Mouse (Mus musculus) embryonic facial prominence, embryonic 13.5 days (tissue): ENCODE measurements around the gene S100z. TPM values are rescaled to one million over a fixed set of nuclear protein-coding genes. Genes with fewer than 3 reads are reported as not detected.

Experiments
- ATAC-seq: fragments of 200-750 bp; cut with Nextera tagmentation; 2 replicates; pipeline ENCODE4 v1.8.0; 2017; ENCODE audit warnings: low read depth; ENCODE audit not compliant: insufficient number of reproducible peaks, insufficient read depth, low FRiP score, low TSS enrichment
- H3K27ac ChIP-seq: fragments of 300-500 bp; sonication (generic); 2 replicates; pipeline ENCODE4 v1.5.1; 2015; ENCODE audit warnings: moderate library complexity, mild to moderate bottlenecking, inconsistent platforms
- H3K27me3 ChIP-seq: fragments of 300-500 bp; sonication (generic); 2 replicates; pipeline ENCODE4 v1.6.1; 2015; ENCODE audit warnings: mild to moderate bottlenecking, inconsistent platforms
- H3K36me3 ChIP-seq: fragments of 300-500 bp; sonication (generic); 2 replicates; pipeline ENCODE4 v1.6.1; 2015; ENCODE audit warnings: mild to moderate bottlenecking, inconsistent platforms
- H3K4me1 ChIP-seq: fragments of 300-500 bp; sonication (generic); 2 replicates; pipeline ENCODE4 v1.6.1; 2015; ENCODE audit warnings: inconsistent platforms
- H3K4me2 ChIP-seq: fragments of 300-500 bp; sonication (generic); 2 replicates; pipeline ENCODE4 v1.6.1; 2015; ENCODE audit warnings: moderate library complexity, mild to moderate bottlenecking, inconsistent platforms
- H3K4me3 ChIP-seq: fragments of 300-500 bp; sonication (generic); 2 replicates; pipeline ENCODE4 v1.5.1; 2015; ENCODE audit warnings: mild to moderate bottlenecking, inconsistent platforms
- H3K9ac ChIP-seq: fragments of 300-500 bp; sonication (generic); 2 replicates; pipeline ENCODE4 v1.6.1; 2015; ENCODE audit warnings: mild to moderate bottlenecking, inconsistent platforms
- H3K9me3 ChIP-seq: fragments of 300-500 bp; sonication (generic); 2 replicates; pipeline ENCODE4 v1.6.1; 2016; ENCODE audit warnings: inconsistent platforms
- WGBS: fragments of 180-500 bp; shearing (Covaris S2); methylation state at CpG from one replicate; pipeline ENCODE4 v1.1.7; 2015; ENCODE audit warnings: mixed read lengths; 5-methylcytosine and 5-hydroxymethylcytosine counted together
- polyA plus RNA-seq: library from polyadenylated mRNA; unstranded; fragments of >200 nt; fragmentation: Nextera tagmentation; extraction: Ambion mirVana; gene quantifications from 2 replicates; pipeline ENCODE4 v1.2.1, GENCODE M21; 2015

The S100z gene
- 3.6 and 4.0 TPM in 2 replicates for polyA plus RNA-seq

- ATAC-seq: no peak
These were observed at the start of gene S100z for GRCm38 (mm10) chr13:95478671-95479413. TSS of gene S100z (minus strand) at chr13:95478721.

GRCm38 (mm10) chr13:95524674-95525491, 46.4 kb upstream of the S100z start, which contains the start of gene F2rl1:
TSS of gene F2rl1 (minus strand) at chr13:95525227.
- peak; percentile 77 for ATAC-seq
- under 1% methylated on average over 54 of the region's 54 CpGs for WGBS

More at GRCm38 (mm10) chr13:95478671-95479413, at the start of gene S100z:
- H3K4me1 ChIP-seq: no peaks in the 10 kb centered on the region
- H3K4me2 ChIP-seq: no peak within 1 kb of the TSS
- 0 out of 2 replicates have a peak, but pooled peaks cover 5% of the 10 kb centered on the region for H3K27me3 ChIP-seq
- WGBS: 85% methylated on average over 21 of the region's 21 CpGs
- H3K36me3 ChIP-seq: no peaks in the 10 kb centered on the region
- H3K9ac ChIP-seq: no peak within 1 kb of the TSS
- no peak within 1 kb of the TSS for H3K4me3 ChIP-seq
- no peak within 1 kb of the TSS for H3K27ac ChIP-seq
- no peaks in the 10 kb centered on the region for H3K9me3 ChIP-seq

GRCm38 (mm10) chr13:95524424-95524673, 45.8 kb upstream of the S100z start:
- Histone ChIP-seq H3K36me3 (no peaks in the 10 kb centered on the region), H3K9me3 (no peaks in the 10 kb centered on the region), H3K27me3 (peaks cover 55% of the 10 kb centered on the region), H3K4me1 (peaks cover 19% of the 10 kb centered on the region), H3K9ac (peak overlapping the region; percentile 67), H3K27ac (no peak overlapping the region), H3K4me2 (peak overlapping the region; percentile 90), H3K4me3 (peak overlapping the region; percentile 49)
- no peak for ATAC-seq
- WGBS: under 1% methylated on average over 13 of the region's 13 CpGs

More at GRCm38 (mm10) chr13:95524674-95525491, 46.4 kb upstream of the S100z start, which contains the start of gene F2rl1:
- peak within 1 kb of the TSS; percentile 90 for H3K4me2 ChIP-seq
- no peaks in the 10 kb centered on the region for H3K9me3 ChIP-seq
- peak within 1 kb of the TSS; percentile 67 for H3K9ac ChIP-seq
- peaks cover 19% of the 10 kb centered on the region for H3K4me1 ChIP-seq
- peaks cover 55% of the 10 kb centered on the region for H3K27me3 ChIP-seq
- no peaks in the 10 kb centered on the region for H3K36me3 ChIP-seq
- no peak within 1 kb of the TSS for H3K27ac ChIP-seq
- H3K4me3 ChIP-seq: peak within 1 kb of the TSS; percentile 49

GRCm38 (mm10) chr13:95523659-95524423, 45.3 kb upstream of the S100z start:
- Histone ChIP-seq H3K27ac (no peak overlapping the region), H3K4me3 (peak overlapping the region; percentile 49), H3K9me3 (no peaks in the 10 kb centered on the region), H3K9ac (peak overlapping the region; percentile 67), H3K36me3 (no peaks in the 10 kb centered on the region), H3K27me3 (peaks cover 55% of the 10 kb centered on the region), H3K4me2 (peak overlapping the region; percentile 90), H3K4me1 (peaks cover 19% of the 10 kb centered on the region)
- 2% methylated on average over 29 of the region's 29 CpGs for WGBS
- ATAC-seq: no peak

GRCm38 (mm10) chr13:95522176-95522575, 43.7 kb upstream of the S100z start:
- no peak overlapping the region for H3K9ac ChIP-seq
- no peak overlapping the region for H3K4me3 ChIP-seq
- 81% methylated on average over 10 of the region's 10 CpGs for WGBS
- H3K36me3 ChIP-seq: no peaks in the 10 kb centered on the region
- no peak for ATAC-seq
- peaks cover 19% of the 10 kb centered on the region for H3K4me1 ChIP-seq
- no peaks in the 10 kb centered on the region for H3K9me3 ChIP-seq
- H3K4me2 ChIP-seq: no peak overlapping the region
- H3K27ac ChIP-seq: no peak overlapping the region
- peaks cover 44% of the 10 kb centered on the region for H3K27me3 ChIP-seq

- no peak overlapping the region for H3K27ac ChIP-seq
- no peak overlapping the region for H3K4me2 ChIP-seq
- no peak overlapping the region for H3K9ac ChIP-seq
- H3K27me3 ChIP-seq: peaks cover 33% of the 10 kb centered on the region
- no peak for ATAC-seq
- no peak overlapping the region for H3K4me3 ChIP-seq
- no peaks in the 10 kb centered on the region for H3K9me3 ChIP-seq
- H3K4me1 ChIP-seq: peaks cover 19% of the 10 kb centered on the region
- H3K36me3 ChIP-seq: no peaks in the 10 kb centered on the region
- 83% methylated on average over 6 of the region's 6 CpGs for WGBS
These were observed 42.5 kb upstream of the S100z start for GRCm38 (mm10) chr13:95521029-95521428.

GRCm38 (mm10) chr13:95514756-95515155, 36.2 kb upstream of the S100z start:
- Histone ChIP-seq H3K36me3 (no peaks in the 10 kb centered on the region), H3K9ac (no peak overlapping the region), H3K4me3 (no peak overlapping the region), H3K4me1 (0 out of 2 replicates have a peak, but pooled peaks cover 9% of the 10 kb centered on the region), H3K4me2 (no peak overlapping the region), H3K27ac (no peak overlapping the region), H3K9me3 (no peaks in the 10 kb centered on the region), H3K27me3 (no peaks in the 10 kb centered on the region)
- ATAC-seq: no peak
- WGBS: 66% methylated on average over 4 of the region's 4 CpGs

GRCm38 (mm10) chr13:95510054-95510453, 31.5 kb upstream of the S100z start:
- WGBS: 83% methylated on average over 5 of the region's 5 CpGs
- H3K36me3 ChIP-seq: no peaks in the 10 kb centered on the region
- no peak overlapping the region for H3K4me2 ChIP-seq
- H3K4me3 ChIP-seq: no peak overlapping the region
- no peaks in the 10 kb centered on the region for H3K27me3 ChIP-seq
- no peaks in the 10 kb centered on the region for H3K9me3 ChIP-seq
- no peak overlapping the region for H3K9ac ChIP-seq
- 0 out of 2 replicates have a peak, but pooled peaks cover 4% of the 10 kb centered on the region for H3K4me1 ChIP-seq
- no peak overlapping the region for H3K27ac ChIP-seq
- no peak for ATAC-seq

GRCm38 (mm10) chr13:95503279-95503917, 24.9 kb upstream of the S100z start:
- Histone ChIP-seq H3K4me3 (no peak overlapping the region), H3K9me3 (no peaks in the 10 kb centered on the region), H3K27ac (no peak overlapping the region), H3K4me2 (no peak overlapping the region), H3K36me3 (no peaks in the 10 kb centered on the region), H3K9ac (no peak overlapping the region), H3K27me3 (no peaks in the 10 kb centered on the region), H3K4me1 (no peaks in the 10 kb centered on the region)
- ATAC-seq: no peak
- 82% methylated on average over 8 of the region's 8 CpGs for WGBS

GRCm38 (mm10) chr13:95496601-95497000, 18.1 kb upstream of the S100z start:
- Histone ChIP-seq H3K36me3 (no peaks in the 10 kb centered on the region), H3K9ac (no peak overlapping the region), H3K27ac (no peak overlapping the region), H3K9me3 (no peaks in the 10 kb centered on the region), H3K4me1 (0 out of 2 replicates have a peak, but pooled peaks cover 2% of the 10 kb centered on the region), H3K27me3 (no peaks in the 10 kb centered on the region), H3K4me2 (no peak overlapping the region), H3K4me3 (no peak overlapping the region)
- WGBS: 82% methylated on average over 3 of the region's 3 CpGs
- no peak for ATAC-seq

- Histone ChIP-seq H3K27me3 (no peaks in the 10 kb centered on the region), H3K27ac (no peak overlapping the region), H3K4me3 (no peak overlapping the region), H3K9ac (no peak overlapping the region), H3K4me1 (0 out of 2 replicates have a peak, but pooled peaks cover 2% of the 10 kb centered on the region), H3K36me3 (no peaks in the 10 kb centered on the region), H3K9me3 (no peaks in the 10 kb centered on the region), H3K4me2 (no peak overlapping the region)
- no peak for ATAC-seq
- WGBS: 61% methylated on average over 8 of the region's 8 CpGs
These were observed 16.3 kb upstream of the S100z start for GRCm38 (mm10) chr13:95494812-95495211.
